Mouse (Mus musculus) E14TG2a.4 (cell line): ENCODE measurements at regions not wholly inside any gene's neighbourhood (a gene's known extent, or its start where the extent isn't known, plus 50 kb on each side); places are given as distances from the start of the nearest gene placed in this dataset.
"Not testable (repeated sequence)": the region's sequence is repeated elsewhere in the genome, so short reads cannot be mapped to it uniquely, and the experiment has no call there.

Experiments
- H3K27me3 ChIP-seq: 2 replicates; pipeline ENCODE4 v1.6.1; 2014; ENCODE audit warnings: low read length, control low read depth; ENCODE audit not compliant: insufficient read depth
- H3K36me3 ChIP-seq: 2 replicates; pipeline ENCODE4 v1.6.1; 2014; ENCODE audit warnings: low read length, control low read depth; ENCODE audit not compliant: insufficient read depth
- H3K4me1 ChIP-seq: replicated peaks from 2 replicates; pipeline ENCODE4 v1.6.1; 2014; ENCODE audit warnings: low read depth, low read length, control low read depth
- H3K4me3 ChIP-seq: replicated peaks from 2 replicates; pipeline ENCODE4 v1.5.1; 2014; ENCODE audit warnings: mild to moderate bottlenecking, low read length
- H3K9me3 ChIP-seq: 2 replicates; pipeline ENCODE4 v1.6.1; 2014; ENCODE audit warnings: low read length, control low read depth
- CTCF ChIP-seq: conservative IDR thresholded peaks from 2 replicates; pipeline ENCODE4 v1.5.1; 2014; ENCODE audit warnings: low read length
- NANOG ChIP-seq: IDR thresholded peaks from 2 replicates; pipeline ENCODE4 v1.6.1; 2014; ENCODE audit warnings: borderline replicate concordance, low read length, mixed read lengths
- POU5F1 ChIP-seq: IDR thresholded peaks from 2 replicates; pipeline ENCODE4 v1.6.1; 2014; ENCODE audit warnings: low read length, borderline replicate concordance

DNA sequence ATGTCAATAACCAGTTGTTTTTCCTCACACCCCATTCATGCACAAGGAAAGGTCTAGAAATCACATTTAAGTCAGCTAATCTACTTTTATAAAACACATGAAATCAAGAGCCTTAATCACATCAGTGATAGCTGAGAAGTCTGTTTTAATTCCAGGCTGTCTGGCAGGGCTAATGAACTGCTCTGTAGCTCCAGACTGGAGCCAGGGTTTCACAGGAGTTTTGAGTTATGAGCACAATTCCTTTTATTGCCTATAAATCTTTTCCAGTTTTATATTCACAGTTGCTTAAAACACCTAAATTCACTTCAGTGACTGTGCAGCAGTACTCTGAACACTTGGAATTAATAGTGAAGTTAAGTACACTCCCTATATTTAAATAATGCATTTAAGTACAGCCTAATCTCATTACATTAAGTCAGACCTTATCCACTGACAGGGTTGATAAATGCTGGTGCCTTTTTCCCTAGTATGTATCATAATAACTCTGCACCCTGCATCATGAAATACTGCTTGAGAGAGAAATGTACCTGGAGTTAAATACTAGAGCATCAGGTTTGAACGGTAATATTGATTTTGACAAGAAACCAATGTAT is 198.6 kb upstream of the Gria4 start:
- Histone ChIP-seq H3K36me3 (no peaks in the 10 kb centered on the region), H3K4me3 (no peak overlapping the region), H3K4me1 (no peaks in the 10 kb centered on the region), H3K27me3 (no peaks in the 10 kb centered on the region), H3K9me3 (peaks cover 12% of the 10 kb centered on the region; the same call in 1 of the 2 replicates)
- TF ChIP-seq POU5F1 (no peak), NANOG (no peak), CTCF (no peak)

- H3K36me3 ChIP-seq, H3K4me1 ChIP-seq, H3K9me3 ChIP-seq, H3K4me3 ChIP-seq, H3K27me3 ChIP-seq: not testable (repeated sequence)
Observed at GRCm38 (mm10) chr9:4979401-4979800, 183.4 kb upstream of the Gria4 start.

DNA sequence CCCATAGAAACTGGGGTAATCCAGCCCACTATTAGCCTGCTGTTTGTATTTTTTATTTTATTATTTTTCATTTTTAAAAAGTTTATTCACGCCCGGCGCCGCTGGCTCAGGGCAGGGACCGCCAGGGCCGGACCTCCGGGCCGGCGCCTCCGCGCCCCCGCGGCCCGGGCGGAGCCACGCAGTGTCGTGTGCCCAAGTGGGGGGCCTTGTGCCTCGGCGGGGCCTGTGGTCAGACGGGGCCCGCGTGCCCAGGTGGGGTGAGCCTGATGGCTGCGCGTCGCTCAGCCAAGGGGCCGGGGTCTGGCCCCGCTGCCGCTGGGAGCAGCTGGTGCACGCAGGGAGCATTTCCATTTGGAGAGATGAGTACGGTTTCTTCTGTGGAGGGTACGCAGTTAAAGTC is 181.5 kb upstream of the Gria4 start:
- no peaks in the 10 kb centered on the region for H3K36me3 ChIP-seq
- no peaks in the 10 kb centered on the region for H3K9me3 ChIP-seq
- H3K4me3 ChIP-seq: peak overlapping the region; percentile 65
- peaks cover 6% of the 10 kb centered on the region for H3K27me3 ChIP-seq
- TF ChIP-seq NANOG (no peak), POU5F1 (no peak), CTCF (no peak)
- H3K4me1 ChIP-seq: no peaks in the 10 kb centered on the region

GRCm38 (mm10) chr9:4975073-4975472 is 179.0 kb upstream of the Gria4 start:
- Histone ChIP-seq H3K4me1 (no peaks in the 10 kb centered on the region), H3K4me3 (no peak overlapping the region), H3K9me3 (no peaks in the 10 kb centered on the region), H3K36me3 (no peaks in the 10 kb centered on the region), H3K27me3 (peaks cover 6% of the 10 kb centered on the region)
- TF ChIP-seq NANOG: no peak
- TF ChIP-seq CTCF: no peak
- TF ChIP-seq POU5F1: no peak

GRCm38 (mm10) chr9:4931861-4932260 is 135.8 kb upstream of the Gria4 start:
- not testable (repeated sequence) for H3K9me3 ChIP-seq, H3K36me3 ChIP-seq, H3K27me3 ChIP-seq, H3K4me3 ChIP-seq, H3K4me1 ChIP-seq

GRCm38 (mm10) chr9:4930362-4930761 is 134.3 kb upstream of the Gria4 start:
- no peaks in the 10 kb centered on the region for H3K4me1 ChIP-seq
- no peaks in the 10 kb centered on the region for H3K9me3 ChIP-seq
- TF ChIP-seq NANOG (no peak), POU5F1 (no peak), CTCF (no peak)
- no peaks in the 10 kb centered on the region for H3K27me3 ChIP-seq
- H3K4me3 ChIP-seq: no peak overlapping the region
- no peaks in the 10 kb centered on the region for H3K36me3 ChIP-seq

DNA sequence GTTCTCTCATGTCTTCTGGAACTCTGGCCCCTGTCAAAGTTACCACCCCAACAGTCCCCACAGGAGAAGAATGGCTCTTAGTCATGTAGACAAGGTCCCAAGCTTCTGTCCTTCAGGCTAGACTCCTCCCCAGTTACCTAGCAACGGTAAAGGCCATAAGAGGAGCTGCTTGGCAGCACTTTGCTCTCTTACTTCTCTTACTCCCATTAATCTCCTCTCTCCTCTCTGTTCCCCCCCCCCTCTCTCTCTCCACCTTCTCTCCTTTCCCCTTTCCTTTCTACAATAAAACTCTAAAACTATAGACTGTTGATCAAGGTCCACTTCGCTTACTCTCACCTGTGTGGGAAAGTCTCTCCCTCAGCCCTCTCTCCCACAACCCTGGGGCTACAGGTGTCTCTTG is 114.5 kb upstream of the Gria4 start:
- TF ChIP-seq CTCF (no peak), NANOG (no peak), POU5F1 (no peak)

GRCm38 (mm10) chr9:4885479-4885878 is 89.4 kb upstream of the Gria4 start:
- TF ChIP-seq CTCF (no peak), NANOG (no peak), POU5F1 (no peak)
- no peaks in the 10 kb centered on the region for H3K9me3 ChIP-seq
- H3K4me1 ChIP-seq: no peaks in the 10 kb centered on the region
- H3K4me3 ChIP-seq: no peak overlapping the region
- H3K27me3 ChIP-seq: no peaks in the 10 kb centered on the region
- H3K36me3 ChIP-seq: no peaks in the 10 kb centered on the region

More for the DNA sequence above, 114.5 kb upstream of the Gria4 start:
- H3K4me3 ChIP-seq: no peak overlapping the region
- H3K36me3 ChIP-seq: no peaks in the 10 kb centered on the region
- H3K4me1 ChIP-seq: no peaks in the 10 kb centered on the region
- no peaks in the 10 kb centered on the region for H3K27me3 ChIP-seq
- no peaks in the 10 kb centered on the region for H3K9me3 ChIP-seq
